Mouse (Mus musculus) embryonic facial prominence, embryonic 15.5 days (tissue): ENCODE results near the gene Cntn1. TPM values are rescaled to one million over a fixed set of nuclear protein-coding genes. Genes with fewer than 3 reads are reported as not detected.

Experiments
- ATAC-seq: fragments of 200-750 bp; cut with Nextera tagmentation; 2 replicates; pipeline ENCODE4 v1.8.0; 2017; ENCODE audit warnings: low read depth, moderate TSS enrichment; ENCODE audit not compliant: insufficient number of reproducible peaks, low FRiP score, low TSS enrichment
- H3K27ac ChIP-seq: fragments of 300-500 bp; sonication (generic); replicated peaks from 2 replicates; pipeline ENCODE4 v1.5.1; 2015; ENCODE audit warnings: mild to moderate bottlenecking, inconsistent platforms
- H3K27me3 ChIP-seq: fragments of 300-500 bp; sonication (generic); 2 replicates; pipeline ENCODE4 v1.6.1; 2015; ENCODE audit warnings: inconsistent platforms
- H3K36me3 ChIP-seq: fragments of 300-500 bp; sonication (generic); 2 replicates; pipeline ENCODE4 v1.6.1; 2015; ENCODE audit warnings: mild to moderate bottlenecking, inconsistent platforms
- H3K4me1 ChIP-seq: fragments of 300-500 bp; sonication (generic); 2 replicates; pipeline ENCODE4 v1.6.1; 2015; ENCODE audit warnings: inconsistent platforms
- H3K4me2 ChIP-seq: fragments of 300-500 bp; sonication (generic); replicated peaks from 2 replicates; pipeline ENCODE4 v1.6.1; 2015; ENCODE audit warnings: mild to moderate bottlenecking, inconsistent platforms
- H3K4me3 ChIP-seq: fragments of 300-500 bp; sonication (generic); replicated peaks from 2 replicates; pipeline ENCODE4 v1.5.1; 2015; ENCODE audit warnings: mild to moderate bottlenecking, inconsistent platforms
- H3K9ac ChIP-seq: fragments of 300-500 bp; sonication (generic); 2 replicates; pipeline ENCODE4 v1.6.1; 2015; ENCODE audit warnings: inconsistent platforms
- H3K9me3 ChIP-seq: fragments of 300-500 bp; sonication (generic); replicated peaks from 2 replicates; pipeline ENCODE4 v1.6.1; 2016; ENCODE audit warnings: inconsistent platforms
- WGBS: fragments of 180-500 bp; shearing (Covaris S2); methylation state at CpG from one replicate; pipeline ENCODE4 v1.1.7; 2015; 5-methylcytosine and 5-hydroxymethylcytosine counted together
- polyA plus RNA-seq: library from polyadenylated mRNA; unstranded; fragments of >200 nt; fragmentation: Nextera tagmentation; extraction: Ambion mirVana; gene quantifications from 2 replicates; pipeline ENCODE4 v1.2.1, GENCODE M21; 2015

The Cntn1 gene
- polyA plus RNA-seq: 1.4 and 2.2 TPM in 2 replicates

GRCm38 (mm10) chr15:92050996-92051352, at the start of gene Cntn1:
Cntn1 (plus strand) TSS chr15:92051165.
- ATAC-seq: peak; percentile 89
- Histone ChIP-seq H3K36me3 (no peaks in the 10 kb centered on the region), H3K27me3 (peaks cover 16% of the 10 kb centered on the region), H3K9ac (peak within 1 kb of the TSS; percentile 0; the same call in 1 of the 2 replicates), H3K4me3 (peak within 1 kb of the TSS; percentile 50), H3K4me1 (peaks cover 15% of the 10 kb centered on the region), H3K27ac (no peak within 1 kb of the TSS), H3K9me3 (no peaks in the 10 kb centered on the region), H3K4me2 (peak within 1 kb of the TSS; percentile 97)
- WGBS: under 1% methylated on average over 17 of the region's 17 CpGs

- ATAC-seq: no peak
- Histone ChIP-seq H3K27ac (no peak overlapping the region), H3K9me3 (no peaks in the 10 kb centered on the region), H3K27me3 (no peaks in the 10 kb centered on the region), H3K36me3 (no peaks in the 10 kb centered on the region), H3K9ac (no peak overlapping the region), H3K4me1 (no peaks in the 10 kb centered on the region), H3K4me3 (no peak overlapping the region), H3K4me2 (no peak overlapping the region)
- WGBS: 71% methylated on average over 3 of the region's 3 CpGs
These were observed 49.5 kb upstream of the Cntn1 start for GRCm38 (mm10) chr15:92001431-92001830.

GRCm38 (mm10) chr15:92012165-92013083, 38.5 kb upstream of the Cntn1 start:
- H3K36me3 ChIP-seq: no peaks in the 10 kb centered on the region
- H3K4me1 ChIP-seq: no peaks in the 10 kb centered on the region
- WGBS: 73% methylated on average over 8 of the region's 8 CpGs
- H3K27ac ChIP-seq: no peak overlapping the region
- no peaks in the 10 kb centered on the region for H3K9me3 ChIP-seq
- H3K4me3 ChIP-seq: no peak overlapping the region
- H3K4me2 ChIP-seq: no peak overlapping the region
- no peak overlapping the region for H3K9ac ChIP-seq
- no peak for ATAC-seq
- no peaks in the 10 kb centered on the region for H3K27me3 ChIP-seq

GRCm38 (mm10) chr15:92034111-92034510, 16.9 kb upstream of the Cntn1 start:
- WGBS: 92% methylated on average over 1 of the region's 1 CpGs
- no peak overlapping the region for H3K4me3 ChIP-seq
- no peaks in the 10 kb centered on the region for H3K27me3 ChIP-seq
- no peaks in the 10 kb centered on the region for H3K4me1 ChIP-seq
- no peaks in the 10 kb centered on the region for H3K9me3 ChIP-seq
- H3K36me3 ChIP-seq: no peaks in the 10 kb centered on the region
- no peak overlapping the region for H3K9ac ChIP-seq
- H3K4me2 ChIP-seq: no peak overlapping the region
- no peak for ATAC-seq
- no peak overlapping the region for H3K27ac ChIP-seq

GRCm38 (mm10) chr15:92042538-92042937, 8.4 kb upstream of the Cntn1 start:
- no peak overlapping the region for H3K4me3 ChIP-seq
- no peak for ATAC-seq
- H3K4me1 ChIP-seq: no peaks in the 10 kb centered on the region
- H3K27me3 ChIP-seq: no peaks in the 10 kb centered on the region
- no peaks in the 10 kb centered on the region for H3K36me3 ChIP-seq
- WGBS: 81% methylated on average over 5 of the region's 5 CpGs
- H3K9me3 ChIP-seq: no peaks in the 10 kb centered on the region
- H3K27ac ChIP-seq: no peak overlapping the region
- no peak overlapping the region for H3K4me2 ChIP-seq
- no peak overlapping the region for H3K9ac ChIP-seq

- H3K9ac ChIP-seq: no peak overlapping the region
- H3K4me3 ChIP-seq: no peak overlapping the region
- no peak overlapping the region for H3K27ac ChIP-seq
- no peak overlapping the region for H3K4me2 ChIP-seq
- no peaks in the 10 kb centered on the region for H3K9me3 ChIP-seq
- H3K27me3 ChIP-seq: peaks cover 4% of the 10 kb centered on the region; the same call in 1 of the 2 replicates
- peaks cover 4% of the 10 kb centered on the region; the same call in 1 of the 2 replicates for H3K4me1 ChIP-seq
- no peaks in the 10 kb centered on the region for H3K36me3 ChIP-seq
- ATAC-seq: no peak
- WGBS: 83% methylated on average over 8 of the region's 8 CpGs
These were observed 4.9 kb upstream of the Cntn1 start for GRCm38 (mm10) chr15:92046042-92046441.

GRCm38 (mm10) chr15:92048031-92048430, 2.9 kb upstream of the Cntn1 start:
- peaks cover 15% of the 10 kb centered on the region for H3K4me1 ChIP-seq
- WGBS: 63% methylated on average over 4 of the region's 4 CpGs
- no peak overlapping the region for H3K4me3 ChIP-seq
- H3K4me2 ChIP-seq: no peak overlapping the region
- H3K9me3 ChIP-seq: no peaks in the 10 kb centered on the region
- H3K27ac ChIP-seq: no peak overlapping the region
- H3K27me3 ChIP-seq: peaks cover 16% of the 10 kb centered on the region
- H3K36me3 ChIP-seq: no peaks in the 10 kb centered on the region
- H3K9ac ChIP-seq: no peak overlapping the region
- no peak for ATAC-seq

GRCm38 (mm10) chr15:92048531-92048930, 2.4 kb upstream of the Cntn1 start:
- no peak overlapping the region for H3K27ac ChIP-seq
- ATAC-seq: no peak
- H3K4me3 ChIP-seq: no peak overlapping the region
- H3K9me3 ChIP-seq: no peaks in the 10 kb centered on the region
- H3K27me3 ChIP-seq: peaks cover 16% of the 10 kb centered on the region
- H3K4me2 ChIP-seq: no peak overlapping the region
- peaks cover 15% of the 10 kb centered on the region for H3K4me1 ChIP-seq
- H3K36me3 ChIP-seq: no peaks in the 10 kb centered on the region
- H3K9ac ChIP-seq: no peak overlapping the region
- WGBS: 79% methylated on average over 4 of the region's 4 CpGs

GRCm38 (mm10) chr15:92051353-92052132, 578 bp downstream of the Cntn1 start:
- no peak overlapping the region for H3K27ac ChIP-seq
- peaks cover 16% of the 10 kb centered on the region for H3K27me3 ChIP-seq
- under 1% methylated on average over 35 of the region's 35 CpGs for WGBS
- no peaks in the 10 kb centered on the region for H3K36me3 ChIP-seq
- ATAC-seq: peak; percentile 41; the same call in 1 of the 2 replicates
- peaks cover 15% of the 10 kb centered on the region for H3K4me1 ChIP-seq
- H3K4me3 ChIP-seq: peak overlapping the region; percentile 50
- H3K9me3 ChIP-seq: no peaks in the 10 kb centered on the region
- H3K4me2 ChIP-seq: peak overlapping the region; percentile 97
- H3K9ac ChIP-seq: peak overlapping the region; percentile 0; the same call in 1 of the 2 replicates

GRCm38 (mm10) chr15:92052133-92052463, 1.1 kb downstream of the Cntn1 start:
- Histone ChIP-seq H3K36me3 (no peaks in the 10 kb centered on the region), H3K4me1 (peaks cover 15% of the 10 kb centered on the region), H3K9me3 (no peaks in the 10 kb centered on the region), H3K9ac (no peak overlapping the region), H3K27me3 (peaks cover 16% of the 10 kb centered on the region), H3K4me3 (peak overlapping the region; percentile 50; the same call in 1 of the 2 replicates), H3K4me2 (peak overlapping the region; percentile 97), H3K27ac (no peak overlapping the region)
- no peak for ATAC-seq
- WGBS: 10% methylated on average over 4 of the region's 4 CpGs

- no peak for ATAC-seq
- peaks cover 1% of the 10 kb centered on the region; the same call in 1 of the 2 replicates for H3K27me3 ChIP-seq
- no peak overlapping the region for H3K4me3 ChIP-seq
- no peak overlapping the region for H3K27ac ChIP-seq
- H3K4me2 ChIP-seq: no peak overlapping the region
- no peaks in the 10 kb centered on the region for H3K36me3 ChIP-seq
- no peaks in the 10 kb centered on the region for H3K4me1 ChIP-seq
- no peaks in the 10 kb centered on the region for H3K9me3 ChIP-seq
- H3K9ac ChIP-seq: no peak overlapping the region
- WGBS: 89% methylated on average over 5 of the region's 5 CpGs
These were observed 6.6 kb downstream of the Cntn1 start for GRCm38 (mm10) chr15:92057553-92057952.
